Mouse (Mus musculus) brain, adult 2 months (tissue): ENCODE results near the gene Scn4b.

ENCODE experiments used
- DNase-seq: peaks from one replicate; pipeline ENCODE4 v3.0.0; 2011; ENCODE audit warnings: low read depth, low spot score

Gene Scn4b

GRCm38 (mm10) chr9:45188570-45189563, 50.7 kb downstream of the Scn4b start:
- DNase-seq = peak; percentile 45

- DNase-seq = no peak
Measured at GRCm38 (mm10) chr9:45189661-45190174, 51.5 kb downstream of the Scn4b start.

DNA sequence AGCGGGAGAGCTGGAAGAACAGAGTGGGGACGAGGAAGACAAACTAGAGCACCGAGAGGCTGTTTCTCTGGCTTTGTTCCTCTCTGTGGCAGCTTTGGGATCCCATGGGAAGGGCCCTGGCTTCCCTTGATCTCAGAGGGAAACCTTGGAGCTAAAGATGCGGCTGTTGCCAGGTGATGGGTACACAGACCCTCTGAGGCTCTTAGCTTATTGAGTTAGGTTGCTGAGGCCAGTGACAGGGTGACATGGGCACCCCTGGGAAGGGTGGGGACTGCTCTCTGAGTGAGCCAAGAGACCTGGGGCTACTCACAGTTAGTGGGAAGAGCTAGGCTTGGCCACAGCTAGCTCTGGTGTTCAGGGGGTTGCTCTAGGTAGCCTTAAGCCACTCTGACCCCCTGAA, 57.3 kb downstream of the Scn4b start:
- DNase-seq = no peak

DNA sequence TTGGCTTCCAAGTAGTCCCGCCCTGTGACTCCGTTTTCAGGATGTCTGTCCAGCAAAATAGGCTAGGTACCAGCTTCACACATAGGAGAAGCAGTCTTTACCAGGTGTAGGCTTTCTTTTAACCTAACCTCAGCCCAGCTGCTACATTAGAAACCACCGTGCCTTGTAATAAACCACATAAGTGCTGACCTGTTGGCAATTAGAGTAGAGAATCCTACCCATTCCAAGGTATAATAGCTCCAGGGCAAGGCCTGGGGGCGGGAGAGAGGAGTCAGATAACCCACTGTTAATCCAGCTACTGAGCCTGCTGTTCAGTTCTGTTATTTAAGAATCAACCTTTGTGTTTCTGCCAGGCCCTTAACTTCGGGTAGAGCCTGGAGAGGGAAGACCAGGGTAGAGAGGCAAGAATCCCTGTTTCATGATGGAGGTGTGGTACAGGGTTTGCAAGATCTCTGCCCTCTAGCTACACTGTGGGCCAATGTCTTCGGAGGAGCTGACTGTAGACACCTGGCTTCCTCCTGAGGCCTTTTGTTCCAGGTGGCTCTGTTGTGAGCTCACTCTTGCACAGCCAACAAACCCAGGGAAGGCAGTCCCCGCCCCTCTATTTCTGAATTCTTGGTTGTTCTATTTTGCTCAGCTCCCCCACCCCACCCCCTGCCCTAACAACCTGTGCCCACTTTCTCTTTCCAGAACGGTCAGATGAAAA, 58.1 kb downstream of the Scn4b start:
- no peak for DNase-seq

DNA sequence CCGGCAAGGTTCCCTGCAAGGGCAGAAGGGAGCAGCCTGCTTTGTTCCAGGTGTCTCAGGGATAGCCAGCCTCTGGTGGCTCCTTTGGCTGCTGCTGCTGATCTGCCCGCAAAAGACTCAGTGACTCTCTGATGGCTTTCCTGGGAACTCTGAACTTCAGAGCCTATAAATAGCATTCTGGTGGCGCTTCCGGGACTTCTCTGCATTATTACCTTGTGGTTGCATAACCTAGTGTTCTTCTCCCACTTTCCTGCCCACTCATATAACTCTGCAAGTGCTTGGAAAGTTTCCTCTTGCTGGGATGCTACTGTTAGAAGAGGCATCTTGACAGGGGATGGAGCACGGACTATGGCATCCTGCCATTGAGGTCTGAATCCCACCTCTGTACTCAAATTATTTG, 59.4 kb downstream of the Scn4b start:
- DNase-seq = peak; percentile 67

DNA sequence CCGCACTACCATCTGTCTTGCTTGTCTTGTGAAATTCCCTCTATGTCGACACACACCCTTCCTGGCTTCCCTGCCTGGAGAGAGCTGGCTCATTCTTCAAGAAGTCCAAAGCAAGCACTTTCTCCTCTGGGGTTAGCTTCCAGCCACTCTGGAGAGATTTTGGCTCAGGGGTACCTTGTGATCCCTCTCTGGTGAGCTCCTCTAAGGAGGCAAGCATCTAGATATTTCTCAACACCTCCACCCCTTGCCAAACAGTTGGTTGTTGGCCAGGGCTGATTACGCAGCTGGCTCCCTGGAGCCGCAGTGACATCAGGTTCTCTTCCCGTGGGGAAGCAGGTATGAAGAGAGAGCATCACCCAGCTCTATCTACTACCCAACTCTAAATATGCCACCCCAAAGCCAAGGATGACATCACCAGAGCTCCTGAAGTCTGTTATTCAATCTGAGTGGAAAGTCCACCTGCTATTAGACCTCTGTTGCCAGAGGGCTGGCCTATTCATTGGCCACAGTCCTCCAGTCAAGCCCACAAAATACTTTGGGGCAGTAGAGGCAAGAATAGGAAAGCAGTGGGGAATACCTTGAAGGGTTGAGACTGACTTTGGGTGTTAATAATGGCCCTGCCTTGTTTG, 63.2 kb downstream of the Scn4b start:
- no peak for DNase-seq

- no peak for DNase-seq
Measured at GRCm38 (mm10) chr9:45202021-45202798, 64.0 kb downstream of the Scn4b start.
